Mouse (Mus musculus) CH12.LX (cell line): ENCODE results near the gene Patj. TPM values are rescaled to one million over a fixed set of nuclear protein-coding genes. Genes with fewer than 3 reads are reported as not detected.

Experiments used
- DNase-seq: peaks from one replicate; pipeline ENCODE4 v3.0.0-alpha.2; 2013; ENCODE audit errors: extremely low read depth
- H3K27ac ChIP-seq: 2 replicates; pipeline ENCODE4 v1.5.1; 2012; ENCODE audit warnings: low read depth, mild to moderate bottlenecking, control low read depth, moderate library complexity; ENCODE audit not compliant: insufficient read depth
- H3K27me3 ChIP-seq: replicated peaks from 2 replicates; pipeline ENCODE3; 2012; ENCODE audit warnings: inconsistent platforms
- H3K36me3 ChIP-seq, 2 experiments: replicated peaks in 1 of 2; 2 replicates each; pipeline versions ENCODE3 to v1.6.1; 2012; ENCODE audit warnings: inconsistent platforms in 1 of 2, low read length in 1 of 2, mild to moderate bottlenecking in 1 of 2, mixed read lengths in 1 of 2, moderate library complexity in 1 of 2; ENCODE audit not compliant: control insufficient read depth in 1 of 2, insufficient read depth in 1 of 2
- H3K4me1 ChIP-seq, 2 experiments: 2 replicates each; pipeline ENCODE4 v1.6.1; 2012; ENCODE audit warnings: inconsistent platforms in 1 of 2, moderate library complexity in 1 of 2; ENCODE audit not compliant: insufficient read depth in 2 of 2, control insufficient read depth in 1 of 2
- H3K4me2 ChIP-seq: 2 replicates; pipeline ENCODE4 v1.6.1; 2012; ENCODE audit warnings: low read depth, mild to moderate bottlenecking, control low read depth; ENCODE audit not compliant: poor library complexity, insufficient read depth, severe bottlenecking
- H3K4me3 ChIP-seq, 3 experiments: fragments of 150-350 bp in 1 of 3; sonication (generic) in 1 of 3; replicated peaks in 1 of 3; 2 replicates each; pipeline versions ENCODE3 to v1.5.1; 2011 to 2012; ENCODE audit warnings: low read depth in 2 of 3, low read length in 2 of 3, mild to moderate bottlenecking in 2 of 3, moderate library complexity in 2 of 3, control low read depth in 1 of 3, improper control_type of control experiment in 1 of 3, inconsistent platforms in 1 of 3, mixed read lengths in 1 of 3; ENCODE audit not compliant: poor library complexity in 1 of 3
- H3K79me2 ChIP-seq: replicated peaks from 2 replicates; pipeline ENCODE4 v1.6.1; 2012; ENCODE audit warnings: mild to moderate bottlenecking, moderate library complexity; ENCODE audit not compliant: control insufficient read depth, poor library complexity, insufficient read depth, severe bottlenecking; ENCODE audit errors: extremely low read depth
- H3K9ac ChIP-seq: 2 replicates; pipeline ENCODE4 v1.6.1; 2012; ENCODE audit warnings: low read depth, mild to moderate bottlenecking, control low read depth, moderate library complexity; ENCODE audit not compliant: insufficient read depth
- H3K9me3 ChIP-seq: replicated peaks from 2 replicates; pipeline ENCODE3; 2012; ENCODE audit warnings: low read length, inconsistent platforms, mixed read lengths
- CHD1 ChIP-seq: IDR thresholded peaks from 2 replicates; pipeline ENCODE4 v1.6.1; 2012; ENCODE audit warnings: low read depth, low read length, improper control_type of control experiment, inconsistent platforms
- CHD2 ChIP-seq: IDR thresholded peaks from 2 replicates; pipeline ENCODE4 v1.6.1; 2011; ENCODE audit warnings: low read length, improper control_type of control experiment
- CTCF ChIP-seq, 2 experiments: IDR thresholded peaks in 1 of 2; conservative IDR thresholded peaks in 1 of 2; 2 replicates each; pipeline ENCODE4 v1.5.1; 2011 to 2012; ENCODE audit warnings: low read depth in 2 of 2, low read length in 2 of 2, improper control_type of control experiment in 1 of 2, inconsistent platforms in 1 of 2, mild to moderate bottlenecking in 1 of 2, moderate library complexity in 1 of 2
- ELF1 ChIP-seq: IDR thresholded peaks from 2 replicates; pipeline ENCODE4 v1.6.1; 2014; ENCODE audit warnings: low read depth, mild to moderate bottlenecking, inconsistent platforms, low read length, improper control_type of control experiment
- ETS1 ChIP-seq: conservative IDR thresholded peaks from 2 replicates; pipeline ENCODE4 v1.6.1; 2012; ENCODE audit warnings: low read depth, mild to moderate bottlenecking, inconsistent platforms, low read length, improper control_type of control experiment, moderate library complexity
- IRF4 ChIP-seq: IDR thresholded peaks from 2 replicates; pipeline ENCODE4 v1.6.1; 2014; ENCODE audit warnings: low read depth, mild to moderate bottlenecking, inconsistent platforms, low read length, improper control_type of control experiment
- JUN ChIP-seq: IDR thresholded peaks from 2 replicates; pipeline ENCODE4 v1.6.1; 2011; ENCODE audit warnings: low read depth, mild to moderate bottlenecking, low read length, improper control_type of control experiment, moderate library complexity; ENCODE audit not compliant: insufficient read depth
- JUND ChIP-seq: conservative IDR thresholded peaks from 2 replicates; pipeline ENCODE4 v1.6.1; 2011; ENCODE audit warnings: low read depth, low read length, improper control_type of control experiment
- KAT2A ChIP-seq: IDR thresholded peaks from 2 replicates; pipeline ENCODE4 v1.6.1; 2012; ENCODE audit warnings: low read length, improper control_type of control experiment, inconsistent platforms; ENCODE audit not compliant: insufficient replicate concordance
- MAX ChIP-seq: IDR thresholded peaks from 2 replicates; pipeline ENCODE4 v1.6.1; 2011; ENCODE audit warnings: low read length, improper control_type of control experiment
- MEF2A ChIP-seq: IDR thresholded peaks from 2 replicates; pipeline ENCODE4 v1.6.1; 2014; ENCODE audit warnings: low read depth, mild to moderate bottlenecking, inconsistent platforms, low read length, improper control_type of control experiment, borderline replicate concordance
- MXI1 ChIP-seq: IDR thresholded peaks from 2 replicates; pipeline ENCODE4 v1.6.1; 2011; ENCODE audit warnings: mild to moderate bottlenecking, low read depth, low read length, improper control_type of control experiment
- POLR2AphosphoS2 ChIP-seq: IDR thresholded peaks from 2 replicates; pipeline ENCODE4 v1.6.1; 2011; ENCODE audit warnings: low read depth, low read length, improper control_type of control experiment
- SIN3A ChIP-seq: IDR thresholded peaks from 2 replicates; pipeline ENCODE4 v1.6.1; 2012; ENCODE audit warnings: low read length, improper control_type of control experiment, inconsistent platforms
- TBP ChIP-seq: conservative IDR thresholded peaks from 2 replicates; pipeline ENCODE4 v1.6.1; 2011; ENCODE audit warnings: low read depth, low read length, improper control_type of control experiment
- TCF12 ChIP-seq: IDR thresholded peaks from 2 replicates; pipeline ENCODE4 v1.6.1; 2014; ENCODE audit warnings: low read depth, mild to moderate bottlenecking, inconsistent platforms, low read length, improper control_type of control experiment
- UBTF ChIP-seq: IDR thresholded peaks from 2 replicates; pipeline ENCODE4 v1.6.1; 2012; ENCODE audit warnings: low read depth, mild to moderate bottlenecking, inconsistent platforms, low read length, improper control_type of control experiment, moderate library complexity
- USF1 ChIP-seq: IDR thresholded peaks from 2 replicates; pipeline ENCODE4 v1.6.1; 2014; ENCODE audit warnings: low read depth, mild to moderate bottlenecking, inconsistent platforms, low read length, improper control_type of control experiment
- ZC3H11A ChIP-seq: IDR thresholded peaks from 2 replicates; pipeline ENCODE4 v1.6.1; 2012; ENCODE audit warnings: low read depth, mild to moderate bottlenecking, inconsistent platforms, low read length, improper control_type of control experiment
- ZKSCAN1 ChIP-seq: IDR thresholded peaks from 2 replicates; pipeline ENCODE4 v1.6.1; 2012; ENCODE audit warnings: low read depth, inconsistent platforms, low read length, improper control_type of control experiment, borderline replicate concordance
- ZMIZ1 ChIP-seq: IDR thresholded peaks from 2 replicates; pipeline ENCODE4 v1.6.1; 2012; ENCODE audit warnings: low read depth, mild to moderate bottlenecking, inconsistent platforms, low read length, improper control_type of control experiment
- ZNF384 ChIP-seq: IDR thresholded peaks from 2 replicates; pipeline ENCODE4 v1.6.1; 2012; ENCODE audit warnings: low read depth, low read length, improper control_type of control experiment, inconsistent platforms
- dilution Hi-C: fragments of 300-500 bp; cut with MboI; formaldehyde crosslinking; loops from 2 replicates; pipeline ENCODE4 v1.14.3; 2020; ENCODE audit warnings: low sequenced_read_pairs; ENCODE audit not compliant: extremely low pct_unique_long_range_greater_than_20kb, extremely low pct_ligation_motif_present
- in situ Hi-C: fragments of 300-500 bp; cut with MboI; formaldehyde crosslinking; loops from 3 replicates; pipeline ENCODE4 v1.14.3; 2019; ENCODE audit warnings: low sequenced_read_pairs, low pct_ligation_motif_present, low pct_unique_long_range_greater_than_20kb, mixed read lengths
- polyA plus RNA-seq: library from polyadenylated mRNA; unstranded; fragments of >175 nt; gene quantifications from 2 replicates; pipeline ENCODE4 v1.2.1, GENCODE M21; 2012; ENCODE audit warnings: low read depth; ENCODE audit not compliant: insufficient read length
- total RNA-seq, 2 experiments: library from RNA; depleted of rRNA; stranded (reverse); fragments of 300-350 nt in 1 of 2; fragments of >200 nt in 1 of 2; gene quantifications; 2 replicates each; pipeline ENCODE4 v1.2.3; 2012 to 2014

Patj gene
- total and polyA plus RNA-seq, 3 experiments = 1.2 to 6.1 (median 2.0) TPM

DNA sequence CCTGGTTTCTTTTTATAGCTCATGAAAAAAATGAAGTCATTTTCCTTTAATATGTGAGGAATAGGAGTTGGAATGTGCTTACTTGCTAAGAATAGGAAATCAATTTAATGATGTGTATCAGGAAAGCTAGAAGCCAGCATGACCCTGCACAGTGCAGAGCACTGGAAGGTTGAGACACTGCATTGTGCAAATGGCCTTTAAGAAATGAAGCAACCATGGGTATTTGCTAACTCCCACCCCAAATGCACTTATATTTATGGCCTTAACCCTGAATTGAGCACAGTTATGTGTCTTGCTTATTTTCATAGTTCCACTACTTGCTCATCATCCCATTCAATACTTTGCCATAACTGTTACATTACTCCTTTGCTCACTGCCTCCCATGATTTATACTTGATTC is 181.7 kb downstream of the Patj start:
- H3K4me1 ChIP-seq = no peaks in the 10 kb centered on the region
- H3K27me3 ChIP-seq = no peaks in the 10 kb centered on the region
- H3K4me3 ChIP-seq = no peak overlapping the region
- no peak overlapping the region for H3K4me2 ChIP-seq
- in situ Hi-C loops (no loop called here), dilution Hi-C loops (no loop called here)
- H3K27ac ChIP-seq = no peak overlapping the region
- peaks cover 34% of the 10 kb centered on the region for H3K9me3 ChIP-seq
- no peaks in the 10 kb centered on the region for H3K79me2 ChIP-seq
- no peak overlapping the region for H3K9ac ChIP-seq
- DNase-seq = no peak
- TF ChIP-seq MXI1 (no peak), CTCF (conservative IDR thresholded peaks at IDR 0.05 in 1 of 2, IDR thresholded peaks at IDR 0.05 in 1 of 2; ENCODE audit: low read depth in 2 of 2, low read length in 2 of 2) (no peak), IRF4 (no peak), JUND (no peak), ZMIZ1 (no peak), TBP (no peak), UBTF (no peak), KAT2A (no peak), CHD2 (no peak)
- no peaks in the 10 kb centered on the region for H3K36me3 ChIP-seq

DNA sequence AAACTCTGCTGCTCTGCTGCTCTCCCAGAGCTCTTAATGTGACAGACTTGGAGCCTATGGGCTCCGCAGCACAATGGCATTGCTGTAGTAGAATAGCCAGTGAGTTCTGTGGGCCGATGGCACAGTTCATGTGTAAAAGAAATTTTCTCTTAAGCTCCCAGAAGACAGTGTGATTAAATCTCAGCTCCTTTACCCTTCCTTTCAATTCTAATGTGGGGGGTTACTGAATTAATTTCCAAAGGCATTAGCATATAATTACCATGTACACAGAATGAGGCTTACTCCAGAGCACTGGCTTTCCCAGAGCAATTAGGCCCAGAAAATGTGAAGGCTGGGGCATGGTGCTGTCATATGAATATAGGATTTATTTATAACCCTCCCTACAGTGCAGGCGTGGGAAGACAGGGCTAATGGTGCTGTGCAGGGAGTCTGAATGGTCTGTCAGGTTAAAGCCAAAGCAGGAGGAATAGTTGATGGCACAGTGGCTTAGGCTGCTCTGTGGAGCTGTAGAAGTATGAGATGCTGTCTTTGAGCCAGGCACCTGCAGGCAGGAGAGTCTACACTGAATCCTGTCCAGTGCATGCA is 182.5 kb downstream of the Patj start:
- H3K27ac ChIP-seq = no peak overlapping the region
- in situ Hi-C loops = no loop called here

More for the DNA sequence above, 182.5 kb downstream of the Patj start:
- TF ChIP-seq POLR2AphosphoS2 (no peak), ZC3H11A (no peak), JUND (no peak), USF1 (no peak), TBP (no peak), IRF4 (no peak), ELF1 (no peak), JUN (no peak), MAX (no peak), TCF12 (no peak), CHD2 (no peak), SIN3A (no peak), ETS1 (no peak), KAT2A (no peak), CTCF (conservative IDR thresholded peaks at IDR 0.05 in 1 of 2, IDR thresholded peaks at IDR 0.05 in 1 of 2; ENCODE audit: low read depth in 2 of 2, low read length in 2 of 2) (no peak), ZKSCAN1 (no peak), CHD1 (no peak), ZNF384 (no peak), MEF2A (no peak), MXI1 (no peak)
- TF ChIP-seq, all 38 proteins: peak for 0
- no peak for DNase-seq
- Histone ChIP-seq H3K9ac (no peak overlapping the region), H3K4me1 (no peaks in the 10 kb centered on the region), H3K4me3 (no peak overlapping the region), H3K36me3 (no peaks in the 10 kb centered on the region), H3K27me3 (no peaks in the 10 kb centered on the region), H3K79me2 (no peaks in the 10 kb centered on the region), H3K4me2 (no peak overlapping the region), H3K9me3 (peaks cover 36% of the 10 kb centered on the region)
- dilution Hi-C loops = no loop called here
